Mouse (Mus musculus) NIH3T3 (cell line): ENCODE results near the gene Map4k1.
A peak's percentile ranks its signal among the peaks of the same experiment; 100 is the strongest.

ENCODE experiments used
- DNase-seq: peaks from one replicate; pipeline ENCODE4 v3.0.0-alpha.2; 2012; ENCODE audit warnings: low read depth

The Map4k1 gene

DNA sequence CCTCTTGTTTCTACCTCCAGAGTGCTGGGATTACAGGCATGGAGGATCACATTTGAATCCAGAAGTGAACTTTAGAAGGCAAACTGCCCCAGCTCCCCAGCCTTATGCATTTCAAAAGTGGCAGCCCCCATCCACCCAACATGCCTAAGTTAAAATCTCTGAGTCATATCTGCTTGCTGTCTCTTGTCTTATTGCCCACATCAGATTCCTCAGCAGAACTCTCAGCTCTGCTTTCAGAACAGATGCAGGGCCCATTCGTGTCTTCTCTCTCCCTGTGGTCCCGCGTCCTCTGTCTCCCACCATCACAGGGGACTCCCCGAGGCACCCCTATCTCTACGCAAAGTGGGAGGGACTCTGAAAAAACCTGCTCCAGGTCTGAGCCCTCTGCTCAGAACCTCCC, 44.3 kb downstream of the Map4k1 start:
- DNase-seq = peak; percentile 69

DNA sequence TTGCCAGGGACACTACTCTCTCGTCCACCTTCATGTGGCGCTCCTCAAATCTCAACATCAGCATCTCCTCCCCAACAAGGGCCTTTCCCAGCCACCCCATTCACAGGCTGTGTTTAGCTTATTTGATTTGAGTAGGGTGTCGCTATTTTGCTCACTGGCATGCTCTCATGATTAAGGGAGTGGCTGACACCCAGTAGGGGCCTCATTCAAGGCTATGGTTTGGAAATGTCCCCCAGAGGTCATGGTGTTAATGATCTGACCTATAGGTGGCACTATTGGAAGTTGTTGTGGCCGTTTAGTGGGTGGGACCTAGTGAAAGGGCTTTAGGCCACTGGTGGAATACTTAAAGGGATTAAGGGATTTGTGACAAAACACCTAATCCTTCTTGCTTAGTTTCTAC, 45.0 kb downstream of the Map4k1 start:
- DNase-seq = no peak

- DNase-seq = no peak
These were observed 46.9 kb downstream of the Map4k1 start for GRCm38 (mm10) chr7:29028761-29029160.

GRCm38 (mm10) chr7:29029690-29030656, 48.1 kb downstream of the Map4k1 start:
- DNase-seq = no peak

DNA sequence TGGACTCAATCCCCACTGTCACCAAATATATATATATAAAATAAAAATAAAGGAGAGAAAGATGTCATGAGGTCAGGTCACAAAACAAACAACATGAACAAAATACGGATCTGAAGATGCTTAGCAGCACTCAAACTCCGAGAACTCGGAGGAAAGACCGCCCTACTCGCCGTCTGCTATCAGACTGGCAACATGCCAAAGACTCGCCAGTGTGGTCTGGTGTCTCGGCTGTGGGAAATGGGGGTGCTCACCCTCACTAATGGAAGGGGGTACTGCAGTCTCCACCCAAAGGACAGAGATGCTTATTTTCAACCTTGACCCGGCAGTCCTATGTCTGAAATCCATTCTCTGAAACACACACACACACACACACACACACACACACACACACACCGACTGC, 49.8 kb downstream of the Map4k1 start:
- DNase-seq = no peak

DNA sequence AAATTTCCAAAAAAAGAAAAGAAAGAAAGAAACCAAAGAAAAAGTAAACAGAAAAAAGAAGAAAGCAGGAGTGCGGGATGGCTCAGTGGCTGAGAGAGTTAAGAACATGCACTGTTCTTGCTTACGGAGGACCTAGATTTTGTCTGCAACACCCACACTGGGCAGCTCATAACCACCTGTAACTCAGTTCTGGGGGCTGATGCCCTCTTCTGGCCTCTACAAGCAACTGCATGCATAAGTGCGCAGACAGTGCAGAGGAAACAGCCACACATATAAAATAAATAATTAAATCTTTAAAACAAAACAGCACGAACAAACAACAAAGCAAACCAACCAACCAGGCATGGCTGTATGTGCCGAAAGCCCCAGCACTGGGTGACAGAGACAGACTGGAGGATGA, 50.8 kb downstream of the Map4k1 start:
- DNase-seq = no peak

- DNase-seq = peak; percentile 66
These were observed 55.4 kb downstream of the Map4k1 start for GRCm38 (mm10) chr7:29037261-29037660.

- DNase-seq = peak; percentile 97
These were observed 57.7 kb downstream of the Map4k1 start for GRCm38 (mm10) chr7:29039604-29039984.

- peak; percentile 43 for DNase-seq
These were observed 58.3 kb downstream of the Map4k1 start for GRCm38 (mm10) chr7:29039985-29040661.

- no peak for DNase-seq
These were observed 59.3 kb downstream of the Map4k1 start for GRCm38 (mm10) chr7:29041194-29041593.

- DNase-seq = peak; percentile 72
These were observed 61.3 kb downstream of the Map4k1 start for GRCm38 (mm10) chr7:29043016-29043673.

DNA sequence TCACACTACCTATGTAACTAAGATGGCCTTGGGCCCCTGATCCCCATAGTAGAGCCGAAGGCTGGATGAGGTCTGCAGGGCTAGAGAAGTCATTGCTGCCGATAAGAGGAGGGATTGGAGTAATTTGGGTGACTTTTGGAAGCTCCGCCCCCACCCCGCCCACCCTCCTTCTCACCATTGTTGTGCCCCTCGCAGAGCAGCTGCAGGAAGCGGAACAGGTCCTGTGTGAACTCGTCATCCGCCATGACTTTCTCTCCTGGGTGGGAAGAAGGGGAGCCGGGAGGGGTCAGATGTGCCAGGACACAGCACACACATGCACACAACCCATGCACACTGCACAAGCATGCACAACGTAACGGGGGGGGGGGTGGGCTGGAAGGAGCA, 61.8 kb downstream of the Map4k1 start:
- DNase-seq = no peak

DNA sequence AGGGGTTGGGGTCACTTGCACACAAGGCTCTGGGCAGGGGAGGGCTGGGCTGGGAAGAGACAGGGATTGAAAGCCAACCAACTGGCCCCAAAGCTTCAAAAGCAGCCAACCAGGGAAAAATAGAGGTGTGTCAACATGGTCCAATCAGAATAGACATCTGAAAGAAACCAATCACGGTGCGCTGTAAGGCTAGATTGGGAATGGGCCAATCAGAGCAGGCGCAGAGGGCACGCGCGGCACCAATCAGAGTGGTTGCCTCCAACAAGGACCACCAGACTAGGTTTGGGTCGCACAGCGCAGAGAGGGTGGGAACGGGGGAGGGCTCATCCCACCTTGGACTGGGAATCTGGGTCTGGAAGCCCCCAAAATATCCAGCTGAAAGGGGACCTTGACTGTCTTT, 62.5 kb downstream of the Map4k1 start:
- no peak for DNase-seq

GRCm38 (mm10) chr7:29046533-29046932, 64.7 kb downstream of the Map4k1 start:
- DNase-seq = no peak

GRCm38 (mm10) chr7:29048070-29048469, 66.2 kb downstream of the Map4k1 start:
- no peak for DNase-seq

DNA sequence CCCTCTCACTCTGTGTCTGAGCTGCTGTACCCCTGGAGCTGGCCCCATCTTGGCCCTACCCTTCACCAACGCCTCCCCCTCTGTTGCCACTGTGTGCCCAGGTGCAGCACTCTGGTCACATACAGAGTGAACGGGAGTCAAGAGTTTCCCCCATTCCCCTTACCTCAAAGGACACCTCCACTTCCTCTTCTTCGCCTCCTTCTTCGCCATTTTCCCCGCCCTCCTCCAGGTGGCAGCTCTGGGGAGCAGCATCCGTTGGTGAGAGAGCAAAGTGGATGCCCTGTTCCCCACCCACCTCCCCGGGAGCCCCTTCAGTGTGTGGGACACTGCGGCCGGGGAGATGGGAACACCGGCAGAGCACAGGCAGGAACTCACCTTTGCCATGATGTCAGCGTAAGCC, 66.8 kb downstream of the Map4k1 start:
- no peak for DNase-seq

- peak; percentile 78 for DNase-seq
These were observed 68.9 kb downstream of the Map4k1 start for GRCm38 (mm10) chr7:29050797-29051196.

GRCm38 (mm10) chr7:29052821-29053220, 71.0 kb downstream of the Map4k1 start:
- no peak for DNase-seq
